ENCODE assay signal across 11 mouse cellular contexts in the genomic region with DNA sequence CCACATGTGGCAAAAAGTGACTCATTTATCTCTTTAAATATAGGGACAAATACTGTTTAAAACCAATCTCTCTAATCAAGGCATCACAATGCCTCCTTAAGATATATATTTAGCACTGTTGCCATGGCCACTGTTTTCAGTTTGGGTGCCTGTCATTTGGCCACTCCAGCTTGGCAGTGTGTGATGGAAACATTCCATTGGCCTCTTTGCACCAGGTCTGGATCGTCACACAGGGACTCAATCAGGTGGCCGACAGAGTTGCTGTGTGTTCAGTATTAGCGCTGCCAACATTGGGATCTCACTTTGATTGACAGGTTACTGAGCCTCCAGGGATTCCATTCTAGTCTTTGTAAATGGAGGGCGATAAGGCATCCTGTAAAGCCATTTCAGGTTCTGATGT. TPM values are rescaled to one million over a fixed set of nuclear protein-coding genes. Genes with fewer than 3 reads are reported as not detected.
DNase-seq lines count a peak whose midpoint lies in the region; ATAC-seq and TF ChIP-seq lines count a peak whose summit lies in the region.
"Had no signal": no experiment of that assay in that cellular context is flagged by ENCODE, and none has a peak within 500 bp of the region (broad histone marks: within the 10 kb centered on the region; RNA-seq: fewer than 3 reads in every experiment).

No protein-coding gene starts in this region.

- no peaks in the 10 kb centered on the region for H3K36me3 ChIP-seq in hindbrain, postnatal 0 days (ENCODE audit: insufficient read depth, low read length)
- H3K36me3 ChIP-seq in hindbrain, embryonic 11.5 days (ENCODE audit: control insufficient read depth, insufficient read depth, low read length) = no peaks in the 10 kb centered on the region
- peaks cover 3% of the 10 kb centered on the region; the same call in 1 of the 2 replicates for H3K36me3 ChIP-seq in heart, adult 2 months (ENCODE audit: control insufficient read depth, insufficient read depth, low read length)
- no peaks in the 10 kb centered on the region for H3K36me3 ChIP-seq in lung, embryonic 15.5 days
- H3K36me3 ChIP-seq in neural tube, embryonic 15.5 days = no peaks in the 10 kb centered on the region
- H3K36me3 ChIP-seq: neural tube, embryonic 13.5 days had no signal

- no peak overlapping the region for H3K4me2 ChIP-seq in hindbrain, postnatal 0 days (ENCODE audit: low read depth, low read length)
- no peak overlapping the region for H3K4me2 ChIP-seq in hindbrain, embryonic 11.5 days (replicated peaks; ENCODE audit: low read depth, low read length)
- H3K4me2 ChIP-seq in lung, embryonic 15.5 days = no peak overlapping the region
- no peak overlapping the region for H3K4me2 ChIP-seq in neural tube, embryonic 15.5 days
- H3K4me2 ChIP-seq: neural tube, embryonic 13.5 days had no signal

- no peaks in the 10 kb centered on the region for H3K79me2 ChIP-seq in heart, adult 2 months (replicated peaks; ENCODE audit: control insufficient read depth, insufficient read depth, low read length)

- no peak for TF ChIP-seq CTCF in hindbrain, postnatal 0 days (IDR thresholded peaks at IDR 0.05; ENCODE audit: low read depth)
- no peak for TF ChIP-seq CTCF in heart, adult 2 months (IDR thresholded peaks at IDR 0.05)

- H3K4me1 ChIP-seq in hindbrain, postnatal 0 days (ENCODE audit: insufficient read depth, low read length) = no peaks in the 10 kb centered on the region
- H3K4me1 ChIP-seq in hindbrain, embryonic 11.5 days (replicated peaks; ENCODE audit: control insufficient read depth, insufficient read depth, low read length) = no peaks in the 10 kb centered on the region
- H3K4me1 ChIP-seq in heart, adult 2 months (ENCODE audit: control insufficient read depth, insufficient read depth, low read length) = no peaks in the 10 kb centered on the region; the same call in none of the 2 replicates
- peaks cover 9% of the 10 kb centered on the region for H3K4me1 ChIP-seq in lung, embryonic 15.5 days
- H3K4me1 ChIP-seq in neural tube, embryonic 15.5 days = no peaks in the 10 kb centered on the region
- H3K4me1 ChIP-seq: neural tube, embryonic 13.5 days had no signal

- H3K9me3 ChIP-seq in hindbrain, postnatal 0 days (ENCODE audit: low read length) = no peaks in the 10 kb centered on the region
- H3K9me3 ChIP-seq in hindbrain, embryonic 11.5 days (ENCODE audit: control insufficient read depth, low read length) = no peaks in the 10 kb centered on the region
- no peaks in the 10 kb centered on the region for H3K9me3 ChIP-seq in lung, embryonic 15.5 days
- no peaks in the 10 kb centered on the region for H3K9me3 ChIP-seq in neural tube, embryonic 15.5 days (replicated peaks)
- H3K9me3 ChIP-seq: neural tube, embryonic 13.5 days had no signal

- H3K27me3 ChIP-seq in hindbrain, postnatal 0 days (ENCODE audit: insufficient read depth, low read length) = no peaks in the 10 kb centered on the region
- H3K27me3 ChIP-seq in hindbrain, embryonic 11.5 days (ENCODE audit: control insufficient read depth, insufficient read depth, low read length) = no peaks in the 10 kb centered on the region
- H3K27me3 ChIP-seq in heart, adult 2 months (ENCODE audit: control insufficient read depth, insufficient read depth, low read length) = no peaks in the 10 kb centered on the region
- no peaks in the 10 kb centered on the region for H3K27me3 ChIP-seq in lung, embryonic 15.5 days
- no peaks in the 10 kb centered on the region for H3K27me3 ChIP-seq in neural tube, embryonic 15.5 days (replicated peaks)
- H3K27me3 ChIP-seq: neural tube, embryonic 13.5 days had no signal

- WGBS in hindbrain, postnatal 0 days = 30% methylated on average over 4 of the region's 4 CpGs
- WGBS in hindbrain, embryonic 11.5 days = 69% methylated on average over 4 of the region's 4 CpGs
- 16% methylated on average over 4 of the region's 4 CpGs for WGBS in heart, adult 2 months
- 47% methylated on average over 4 of the region's 4 CpGs for WGBS in lung, embryonic 15.5 days
- WGBS in neural tube, embryonic 15.5 days = 81% methylated on average over 4 of the region's 4 CpGs

- intact Hi-C loops in heart, adult 2 months (cut with DNase I) = loop anchor here (2.0 to 5.0 kb wide), 2 partner anchors 41 to 149 kb away; no protein-coding TSS in a partner anchor

- peak; percentile 21 for DNase-seq in hindbrain, postnatal 0 days (ENCODE audit: low spot score)
- DNase-seq in hindbrain, embryonic 11.5 days (ENCODE audit: low spot score) = no peak
- peak; percentile 24 for DNase-seq in cerebellum, adult 9-11 months
- DNase-seq in heart, adult 2 months = peak; percentile 59 to 83
- DNase-seq in thymus, postnatal 36 days = no peak
- DNase-seq in kidney, postnatal 36 days = no peak

- H3K9ac ChIP-seq in hindbrain, postnatal 0 days (replicated peaks; ENCODE audit: low read length) = no peak overlapping the region
- H3K9ac ChIP-seq in hindbrain, embryonic 11.5 days (ENCODE audit: low read depth, low read length) = no peak overlapping the region
- H3K9ac ChIP-seq in heart, adult 2 months (ENCODE audit: low read depth, low read length) = no peak overlapping the region
- no peak overlapping the region for H3K9ac ChIP-seq in lung, embryonic 15.5 days
- H3K9ac ChIP-seq in neural tube, embryonic 15.5 days (replicated peaks) = no peak overlapping the region
- H3K9ac ChIP-seq: neural tube, embryonic 13.5 days had no signal

- H3K4me3 ChIP-seq in hindbrain, postnatal 0 days (ENCODE audit: low read length) = no peak overlapping the region
- H3K4me3 ChIP-seq in hindbrain, embryonic 11.5 days (ENCODE audit: low read depth, low read length) = no peak overlapping the region
- H3K4me3 ChIP-seq in heart, adult 2 months = no peak overlapping the region
- H3K4me3 ChIP-seq in lung, embryonic 15.5 days = no peak overlapping the region
- no peak overlapping the region for H3K4me3 ChIP-seq in neural tube, embryonic 15.5 days (replicated peaks)
- H3K4me3 ChIP-seq: erythroblast, embryonic 14.5 days; neural tube, embryonic 13.5 days had no signal

- ATAC-seq in hindbrain, postnatal 0 days = peak; percentile 38; the same call in 1 of the 2 replicates
- no peak for ATAC-seq in hindbrain, embryonic 11.5 days (ENCODE audit: low FRiP score)
- ATAC-seq in lung, embryonic 15.5 days (ENCODE audit: borderline replicate concordance, extremely low read depth, low FRiP score, low TSS enrichment) = peak; percentile 32; the same call in 1 of the 2 replicates
- ATAC-seq in neural tube, embryonic 15.5 days (ENCODE audit: low FRiP score) = no peak
- ATAC-seq: intestine, embryonic 16.5 days had no signal

- TF ChIP-seq POLR2A in heart, adult 2 months (IDR thresholded peaks at IDR 0.05; ENCODE audit: insufficient read depth, low read depth, low read length) = no peak

- no peak overlapping the region for H3K27ac ChIP-seq in hindbrain, postnatal 0 days
- no peak overlapping the region for H3K27ac ChIP-seq in hindbrain, embryonic 11.5 days (ENCODE audit: low read depth, low read length)
- peak overlapping the region; percentile 89 for H3K27ac ChIP-seq in heart, adult 2 months
- H3K27ac ChIP-seq in lung, embryonic 15.5 days = peak overlapping the region; percentile 29
- H3K27ac ChIP-seq in neural tube, embryonic 15.5 days (replicated peaks) = no peak overlapping the region
- H3K27ac ChIP-seq: neural tube, embryonic 13.5 days had no signal

- TF ChIP-seq EP300 in heart, adult 2 months (IDR thresholded peaks at IDR 0.05; ENCODE audit: insufficient read depth, low read depth, low read length) = peak; percentile 99

RNA-seq across cellular contexts. Expression of a gene that starts 46.1 kb away (rescaled TPM):
- 7.9 and 12.9 TPM in 2 replicates for total RNA-seq in hindbrain, postnatal 0 days (2014; rRNA removed)
- polyA plus RNA-seq in hindbrain, postnatal 0 days (2015; fragmentation: Nextera tagmentation; extraction: Ambion mirVana) = 3.0 and 3.3 TPM in 2 replicates
- polyA plus RNA-seq in hindbrain, embryonic 11.5 days (2014; fragmentation: Nextera tagmentation; extraction: Ambion mirVana) = 1.3 and 1.4 TPM in 2 replicates
- total RNA-seq in heart, adult 2 months (2021) = 10 to 100 TPM; 22.6 to 27.6 TPM
- 5.0 and 5.7 TPM in 2 replicates for polyA plus RNA-seq in heart, adult 2 months (2012; rRNA removed)
- 6.1 and 6.2 TPM in 2 replicates for polyA plus RNA-seq in lung, embryonic 15.5 days (2015; fragmentation: Nextera tagmentation; extraction: Ambion mirVana)
- polyA plus RNA-seq in neural tube, embryonic 15.5 days (2015; fragmentation: Nextera tagmentation; extraction: Ambion mirVana) = 1.4 TPM in 2 replicates

Comparison
In these comparisons a context has a peak if more than half of its experiments do, and no peak if none do; other contexts are left out.
1. ATAC-seq: peak in hindbrain, postnatal 0 days (single experiment) and lung, embryonic 15.5 days (single experiment); none in hindbrain, embryonic 11.5 days (single experiment) and neural tube, embryonic 15.5 days (single experiment).
2. DNase-seq: peak in hindbrain, postnatal 0 days (single experiment), cerebellum, adult 9-11 months (single experiment) and heart, adult 2 months (2 of 2); none in hindbrain, embryonic 11.5 days (single experiment), thymus, postnatal 36 days (0 of 2) and kidney, postnatal 36 days (0 of 2).
3. H3K27ac ChIP-seq: peak in heart, adult 2 months (single experiment) and lung, embryonic 15.5 days (single experiment); none in hindbrain, postnatal 0 days (single experiment), hindbrain, embryonic 11.5 days (single experiment) and neural tube, embryonic 15.5 days (single experiment).